Mouse (Mus musculus): ENCODE measurements around the gene Gpr1.

DNA sequence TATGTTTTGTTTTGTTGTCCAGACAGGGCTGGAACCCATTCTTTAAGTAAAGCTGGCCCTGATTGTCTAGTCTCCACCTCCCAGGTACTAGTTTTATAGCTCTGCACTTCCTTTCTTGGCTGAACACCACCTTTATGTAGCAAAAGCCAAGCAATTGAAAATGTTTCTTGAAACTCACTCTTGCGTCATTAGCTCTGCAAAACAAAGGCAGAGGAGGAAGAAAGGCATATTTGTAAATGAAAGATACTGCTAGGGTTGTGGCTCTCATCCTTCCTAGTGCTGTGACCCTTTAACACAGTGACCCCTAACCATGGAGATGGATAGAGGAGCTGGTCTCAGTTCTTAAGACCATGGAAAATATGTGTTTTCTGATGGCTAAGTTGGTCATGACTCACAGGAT lies 12.7 kb downstream of the Gpr1 start:
- TF ChIP-seq CTCF (IDR thresholded peaks at IDR 0.05; ENCODE audit: low read depth) (no peak), EP300 (IDR thresholded peaks at IDR 0.05; ENCODE audit: low read depth) (no peak)

Measured in liver, postnatal 0 days (tissue).